Mouse (Mus musculus) small intestine, adult 2 months (tissue): Measurements from ENCODE around the gene Prdm2. TPM values are rescaled to one million over a fixed set of nuclear protein-coding genes. Genes with fewer than 3 reads are reported as not detected.

Experiments used
- H3K27ac ChIP-seq: fragments of 200-500 bp; 2 replicates; pipeline ENCODE4 v1.5.1; 2012; ENCODE audit warnings: low read depth, low read length, control low read depth, inconsistent platforms; ENCODE audit not compliant: insufficient read depth
- H3K27me3 ChIP-seq: fragments of 200-500 bp; 2 replicates; pipeline ENCODE4 v1.6.1; 2012; ENCODE audit warnings: mild to moderate bottlenecking, moderate library complexity, low read length, inconsistent platforms; ENCODE audit not compliant: control insufficient read depth, insufficient read depth
- H3K36me3 ChIP-seq: fragments of 200-500 bp; 2 replicates; pipeline ENCODE4 v1.6.1; 2012; ENCODE audit warnings: mild to moderate bottlenecking, low read length, control low read depth, inconsistent platforms; ENCODE audit not compliant: control insufficient read depth, insufficient read depth
- H3K4me1 ChIP-seq: fragments of 200-500 bp; 2 replicates; pipeline ENCODE4 v1.6.1; 2012; ENCODE audit warnings: low read length, inconsistent platforms, mixed read lengths; ENCODE audit not compliant: control insufficient read depth, insufficient read depth, insufficient read length
- H3K4me3 ChIP-seq: fragments of 200-500 bp; 2 replicates; pipeline ENCODE4 v1.5.1; 2012; ENCODE audit warnings: low read depth, mild to moderate bottlenecking, control low read depth, inconsistent platforms, low read length, moderate library complexity
- CTCF ChIP-seq: fragments of 200-500 bp; IDR thresholded peaks from 2 replicates; pipeline ENCODE4 v1.5.1; 2012; ENCODE audit warnings: low read depth, mild to moderate bottlenecking, control low read depth, inconsistent platforms, low read length, moderate library complexity, mixed read lengths; ENCODE audit not compliant: insufficient replicate concordance, insufficient read length; ENCODE audit errors: extremely low read depth
- POLR2A ChIP-seq: fragments of 200-500 bp; IDR thresholded peaks from 2 replicates; pipeline ENCODE4 v1.6.1; 2012; ENCODE audit warnings: low read depth, mild to moderate bottlenecking, control low read depth, inconsistent platforms, low read length, moderate library complexity
- WGBS: fragments of 180-500 bp; shearing (Covaris S2); methylation state at CpG from one replicate; pipeline ENCODE4 v1.1.7; 2018; 5-methylcytosine and 5-hydroxymethylcytosine counted together
- polyA plus RNA-seq: library from polyadenylated mRNA; depleted of rRNA; stranded (reverse); fragments of >200 nt; gene quantifications from 2 replicates; pipeline ENCODE4 v1.2.3, GENCODE M21; 2012

The Prdm2 gene
- polyA plus RNA-seq, 1 experiment, result 12.3 TPM

DNA sequence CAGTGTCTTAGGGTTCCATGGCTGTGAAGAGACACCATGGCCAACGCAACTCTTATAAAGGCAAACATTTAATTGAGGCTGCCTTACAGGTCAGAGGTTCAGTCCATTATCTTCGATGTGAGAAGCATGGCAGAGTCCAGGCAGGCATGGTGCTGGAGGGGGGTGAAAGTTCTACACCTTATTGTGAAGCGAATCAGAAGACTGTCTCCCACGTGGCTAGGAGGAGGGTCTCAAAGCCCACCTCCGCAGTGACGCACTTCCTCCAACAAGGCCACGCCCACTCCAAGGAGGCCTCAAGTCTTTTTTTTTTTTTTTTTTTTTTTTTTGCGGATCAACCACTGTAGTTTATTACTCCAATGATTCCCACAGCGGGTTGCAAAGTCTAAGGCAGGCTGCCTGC is 28.5 kb upstream of the Prdm2 start:
- Histone ChIP-seq H3K27me3 (no peaks in the 10 kb centered on the region), H3K27ac (no peak overlapping the region), H3K4me3 (no peak overlapping the region), H3K36me3 (no peaks in the 10 kb centered on the region), H3K4me1 (0 out of 2 replicates have a peak, but pooled peaks cover 4% of the 10 kb centered on the region)
- TF ChIP-seq POLR2A (no peak), CTCF (no peak)
- 72% methylated on average over 9 of the region's 9 CpGs for WGBS

- H3K27me3 ChIP-seq, result no peaks in the 10 kb centered on the region
- WGBS, result 87% methylated on average over 9 of the region's 9 CpGs
- H3K4me1 ChIP-seq, result 0 out of 2 replicates have a peak, but pooled peaks cover 4% of the 10 kb centered on the region
- no peak overlapping the region for H3K27ac ChIP-seq
- no peak overlapping the region for H3K4me3 ChIP-seq
- no peak for TF ChIP-seq POLR2A
- TF ChIP-seq CTCF, result no peak
- no peaks in the 10 kb centered on the region for H3K36me3 ChIP-seq
These were observed 26.9 kb upstream of the Prdm2 start for GRCm38 (mm10) chr4:143239615-143240201.

GRCm38 (mm10) chr4:143239117-143239516 is 26.3 kb upstream of the Prdm2 start:
- TF ChIP-seq POLR2A, result no peak
- no peak for TF ChIP-seq CTCF
- no peaks in the 10 kb centered on the region for H3K27me3 ChIP-seq
- no peak overlapping the region for H3K4me3 ChIP-seq
- WGBS, result 87% methylated on average over 5 of the region's 5 CpGs
- 0 out of 2 replicates have a peak, but pooled peaks cover 4% of the 10 kb centered on the region for H3K4me1 ChIP-seq
- no peak overlapping the region for H3K27ac ChIP-seq
- no peaks in the 10 kb centered on the region for H3K36me3 ChIP-seq

GRCm38 (mm10) chr4:143238241-143239031 is 25.6 kb upstream of the Prdm2 start:
- TF ChIP-seq POLR2A, result no peak
- TF ChIP-seq CTCF, result peak; percentile 67; the same call in 1 of the 2 replicates
- Histone ChIP-seq H3K4me3 (peak overlapping the region; percentile 50), H3K27ac (no peak overlapping the region), H3K27me3 (no peaks in the 10 kb centered on the region), H3K4me1 (0 out of 2 replicates have a peak, but pooled peaks cover 4% of the 10 kb centered on the region), H3K36me3 (no peaks in the 10 kb centered on the region)
- 10% methylated on average over 23 of the region's 23 CpGs for WGBS

- Histone ChIP-seq H3K36me3 (no peaks in the 10 kb centered on the region), H3K4me1 (no peaks in the 10 kb centered on the region; the same call in 1 of the 2 replicates), H3K4me3 (no peak overlapping the region), H3K27me3 (no peaks in the 10 kb centered on the region), H3K27ac (no peak overlapping the region)
- WGBS, result 90% methylated on average over 10 of the region's 10 CpGs
- TF ChIP-seq POLR2A (no peak), CTCF (no peak)
These were observed 19.1 kb upstream of the Prdm2 start for GRCm38 (mm10) chr4:143231790-143232422.

- H3K36me3 ChIP-seq, result no peaks in the 10 kb centered on the region
- no peak overlapping the region for H3K4me3 ChIP-seq
- H3K27ac ChIP-seq, result no peak overlapping the region
- no peaks in the 10 kb centered on the region for H3K27me3 ChIP-seq
- no peak for TF ChIP-seq POLR2A
- TF ChIP-seq CTCF, result no peak
- no peaks in the 10 kb centered on the region; the same call in 1 of the 2 replicates for H3K4me1 ChIP-seq
- WGBS, result 34% methylated on average over 3 of the region's 3 CpGs
These were observed 18.3 kb upstream of the Prdm2 start for GRCm38 (mm10) chr4:143231110-143231509.

GRCm38 (mm10) chr4:143227976-143228375 is 15.2 kb upstream of the Prdm2 start:
- 56% methylated on average over 5 of the region's 5 CpGs for WGBS
- no peaks in the 10 kb centered on the region; the same call in 1 of the 2 replicates for H3K4me1 ChIP-seq
- no peak overlapping the region for H3K27ac ChIP-seq

More at GRCm38 (mm10) chr4:143227976-143228375, 15.2 kb upstream of the Prdm2 start:
- Histone ChIP-seq H3K4me3 (no peak overlapping the region), H3K27me3 (no peaks in the 10 kb centered on the region), H3K36me3 (no peaks in the 10 kb centered on the region)
- no peak for TF ChIP-seq CTCF
- TF ChIP-seq POLR2A, result no peak
